Mouse (Mus musculus) olfactory bulb, adult 2 months (tissue): ENCODE results near the gene Slc22a16.

Experiments used
- CTCF ChIP-seq: fragments of 200-500 bp; IDR thresholded peaks from 2 replicates; pipeline ENCODE4 v1.5.1; 2012; ENCODE audit warnings: low read depth, mild to moderate bottlenecking, low read length, moderate library complexity; ENCODE audit not compliant: insufficient read depth
- POLR2A ChIP-seq: fragments of 200-500 bp; IDR thresholded peaks from 2 replicates; pipeline ENCODE4 v1.6.1; 2012; ENCODE audit warnings: mild to moderate bottlenecking, low read depth, low read length, moderate library complexity; ENCODE audit not compliant: insufficient read depth

GRCm38 (mm10) chr10:40630961-40631360 lies 60.8 kb downstream of the Slc22a16 start:
- TF ChIP-seq POLR2A, result no peak
- no peak for TF ChIP-seq CTCF
